Mouse (Mus musculus) spleen, embryonic (tissue): Measurements from ENCODE around the gene Pigc.

Source experiments
- CTCF ChIA-PET: fragments of 350-600 bp; sonication (Branson Sonifier 250); formaldehyde crosslinking; loops from one replicate; lab custom pipeline; 2022; lab: Charles Lee

The Pigc gene

DNA sequence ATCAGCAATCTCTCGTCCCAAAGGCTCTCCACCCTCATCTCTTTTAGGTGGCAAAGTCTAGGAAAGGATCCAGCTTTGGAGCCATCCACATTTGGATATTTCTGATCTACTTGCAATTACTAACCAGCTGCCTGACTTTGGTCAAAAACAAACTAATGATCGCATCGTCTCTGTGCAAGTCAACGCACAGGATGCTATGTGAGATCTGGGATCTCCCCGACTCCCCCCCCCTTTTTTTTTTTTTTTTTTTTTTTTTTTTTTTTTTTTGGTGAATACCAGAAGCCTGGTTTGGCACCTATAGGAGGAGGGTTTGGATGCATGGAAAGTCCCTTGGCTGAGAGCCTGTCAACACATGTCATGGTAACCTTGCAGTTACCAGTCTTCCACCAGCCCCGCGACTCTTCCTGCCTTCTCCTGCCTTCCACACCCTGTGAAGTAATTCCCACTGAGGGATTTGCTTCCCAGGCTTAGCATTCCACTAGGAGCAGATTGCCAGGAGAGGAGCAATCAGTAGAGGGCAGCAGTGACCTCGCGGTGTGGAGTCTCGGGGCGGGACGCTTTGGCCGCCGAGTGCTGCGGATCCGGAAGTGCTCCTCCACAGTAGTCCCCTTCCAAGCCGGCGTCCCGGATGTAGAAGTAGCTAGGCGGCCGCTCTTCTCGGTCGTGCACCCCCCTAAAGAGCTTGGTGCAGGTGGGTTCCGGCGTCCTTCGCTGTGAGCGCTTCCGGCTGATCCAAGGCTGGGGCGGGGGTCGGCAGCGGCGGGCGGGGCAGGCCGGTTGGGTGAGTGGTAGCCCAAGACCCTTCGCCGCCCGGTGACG lies at the start of gene Pigc:
TSS of gene Pigc (plus strand) at position 598 of the 819 bp plus-strand sequence.
- CTCF ChIA-PET, result no interaction called here

DNA sequence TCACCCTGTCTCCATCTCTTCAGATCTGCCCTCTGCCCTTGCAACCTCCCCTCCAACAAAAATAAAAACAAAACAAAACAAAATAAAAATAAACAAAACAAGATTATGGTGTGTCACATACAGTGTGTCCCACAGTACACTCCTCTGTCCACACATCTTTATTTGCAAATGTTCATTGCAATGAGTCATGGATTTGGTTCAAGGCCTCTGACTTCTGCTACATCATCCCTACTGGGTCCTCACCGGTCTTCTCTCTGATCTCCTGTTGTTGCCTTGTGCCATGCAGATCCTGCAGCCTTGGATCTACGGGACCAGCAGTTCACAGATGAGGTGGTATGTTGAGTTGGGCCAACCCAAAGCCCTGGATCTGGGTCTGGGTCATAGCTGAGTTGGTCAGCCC lies 49.4 kb upstream of the Pigc start:
- CTCF ChIA-PET, result no interaction called here

DNA sequence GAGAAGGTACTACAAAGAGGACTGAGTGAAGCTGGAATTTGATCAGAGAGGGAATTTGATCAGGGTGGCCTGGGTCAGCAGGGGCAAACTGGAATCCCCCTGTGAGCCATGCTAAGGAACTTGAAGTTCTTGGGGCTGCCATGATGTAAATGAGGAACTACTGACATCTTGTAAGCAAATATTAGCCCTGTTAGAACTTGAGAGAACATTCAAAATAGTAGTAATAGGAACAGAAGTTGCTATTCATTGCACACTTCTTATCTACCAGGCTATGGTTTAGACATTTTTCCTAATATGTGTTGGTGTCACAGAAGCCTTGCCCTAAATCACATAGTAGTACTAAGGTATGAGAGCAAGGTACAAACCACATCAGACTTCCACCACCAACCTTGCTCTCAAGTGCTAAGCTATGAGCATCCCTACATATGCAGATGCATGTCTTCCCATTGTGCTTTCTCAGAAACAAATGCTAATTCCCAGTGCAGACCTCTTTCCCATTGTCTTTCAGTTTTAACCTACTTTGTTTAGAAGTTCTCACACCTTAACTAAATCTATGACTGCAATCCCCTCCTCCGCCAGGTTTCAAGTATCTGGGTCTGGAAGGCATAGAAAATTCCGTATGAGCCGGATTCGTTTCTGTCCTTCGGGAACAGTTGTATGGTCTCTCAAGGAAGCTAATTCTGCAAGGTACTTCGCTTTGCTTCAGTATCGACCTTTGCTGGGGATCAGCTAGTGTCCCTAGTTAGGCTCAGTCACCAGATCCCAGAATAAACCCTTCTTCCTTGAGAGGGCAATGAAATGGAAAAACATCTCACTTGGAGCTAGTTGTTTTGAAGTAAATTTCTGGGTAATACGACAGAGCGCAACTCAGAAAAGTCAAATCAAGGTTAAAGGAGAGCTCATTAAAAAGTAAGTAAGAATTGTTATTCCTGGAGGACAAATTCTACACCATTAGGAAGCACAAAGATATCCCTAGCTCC lies 48.2 kb upstream of the Pigc start:
- CTCF ChIA-PET, result interaction anchor here (0.6 kb wide), 1 partner anchor 26 kb away, joined by 3 read pairs; no protein-coding TSS in a partner anchor

DNA sequence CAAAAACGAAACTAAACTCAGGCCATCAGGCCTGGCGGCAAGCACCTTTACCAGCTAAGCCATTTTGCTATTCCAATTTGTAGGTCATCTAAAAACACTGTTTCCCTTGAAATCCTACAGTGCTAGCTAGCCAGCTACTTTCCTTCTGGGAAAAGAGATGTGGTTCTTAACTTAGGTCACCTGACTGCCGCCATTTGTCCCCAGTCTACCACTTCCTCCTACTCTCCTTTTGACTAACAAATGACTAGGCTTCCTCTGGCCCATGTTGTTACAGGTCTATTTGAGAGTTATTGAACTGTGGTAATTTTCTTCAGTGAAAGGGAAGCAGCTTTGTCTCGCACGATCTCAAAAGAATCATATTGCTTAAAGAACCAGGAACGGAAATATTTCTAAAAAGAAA lies 47.1 kb upstream of the Pigc start:
- CTCF ChIA-PET, result no interaction called here

DNA sequence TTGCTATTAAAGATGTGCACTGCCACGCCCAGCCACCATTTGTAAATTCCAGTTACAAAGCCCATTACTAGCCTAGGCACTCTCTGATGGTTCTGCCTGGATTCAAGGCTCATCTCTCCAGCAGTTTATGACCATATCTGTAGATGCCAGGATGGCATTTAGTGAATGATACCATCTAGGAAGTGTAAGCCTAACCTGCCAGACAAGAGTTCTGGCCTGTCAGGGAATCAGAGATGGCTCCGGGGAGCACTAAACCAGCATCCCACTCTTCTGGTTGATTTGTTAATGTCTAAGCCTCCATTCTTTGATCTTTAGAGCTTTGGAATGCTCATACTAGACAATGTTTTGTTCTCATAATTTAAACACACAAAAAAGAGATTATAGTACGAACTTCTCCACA lies 44.7 kb upstream of the Pigc start:
- CTCF ChIA-PET, result no interaction called here

DNA sequence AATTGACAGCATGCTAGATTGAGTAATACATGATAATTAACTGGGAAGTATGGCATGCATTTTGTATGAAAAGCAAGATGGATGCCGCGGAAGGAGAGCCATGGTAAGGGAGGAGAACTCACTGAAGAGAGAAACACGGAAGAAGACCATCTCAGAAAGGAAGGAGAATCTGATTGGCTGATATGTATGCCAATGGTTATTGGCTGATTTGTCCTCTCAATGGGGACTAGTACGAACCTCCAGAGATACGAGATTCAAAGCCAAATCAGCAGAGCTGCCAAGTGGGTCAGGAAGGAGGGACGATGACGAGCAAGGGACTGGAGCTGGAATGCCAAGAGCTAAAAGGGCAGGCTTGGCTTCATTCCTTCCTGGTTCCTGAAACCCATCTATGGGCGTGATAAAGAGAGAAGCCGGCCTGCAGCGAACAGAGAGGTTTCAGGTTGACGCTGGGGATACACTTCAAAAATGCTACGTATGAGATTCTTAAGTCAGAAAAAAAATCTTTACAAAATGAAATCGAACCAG lies 43.6 kb upstream of the Pigc start:
- CTCF ChIA-PET, result interaction anchor here (0.5 to 0.7 kb wide), 3 partner anchors 51 to 158 kb away, joined by 3 to 17 read pairs (median 12); no protein-coding TSS in a partner anchor

DNA sequence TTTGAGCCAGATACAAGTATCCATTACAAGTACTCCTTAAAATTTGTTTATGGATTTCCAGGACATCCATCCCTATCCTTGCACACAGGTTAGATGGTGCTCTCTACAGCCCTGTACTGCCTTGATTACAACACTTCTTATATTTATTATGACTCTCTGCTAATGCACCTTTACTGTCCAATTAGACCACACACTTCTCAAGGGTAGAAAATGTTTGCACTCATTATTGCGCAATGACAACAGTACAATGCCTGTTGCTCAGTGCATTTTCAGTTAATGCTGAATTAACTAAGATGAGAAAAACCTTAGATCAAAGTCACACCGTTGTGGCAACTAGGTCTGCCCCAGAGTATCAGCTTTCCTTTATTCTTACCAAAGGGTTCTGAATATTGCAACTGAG lies 41.0 kb upstream of the Pigc start:
- CTCF ChIA-PET, result interaction anchor here (0.5 kb wide), 1 partner anchor 194 kb away, joined by 3 read pairs; no protein-coding TSS in a partner anchor

DNA sequence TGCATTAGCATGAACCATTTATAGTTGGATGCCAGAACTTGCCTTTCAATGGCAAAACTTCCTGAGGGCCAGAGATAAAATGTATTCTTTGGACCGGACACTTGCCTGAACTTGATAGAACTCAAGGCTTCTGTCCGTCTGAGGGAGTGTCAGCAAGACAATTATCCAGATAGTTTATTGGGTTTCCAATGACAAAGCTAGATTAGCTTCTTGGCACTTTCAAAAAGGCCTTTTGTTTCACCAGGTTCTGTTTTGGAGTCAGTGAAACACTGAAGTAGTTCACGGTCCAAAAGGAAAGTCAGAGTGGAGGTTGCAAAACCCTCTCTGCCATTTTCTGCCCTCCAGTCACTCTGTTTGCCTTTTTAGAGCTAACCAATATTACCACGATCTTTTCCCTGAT lies 37.7 kb upstream of the Pigc start:
- CTCF ChIA-PET, result no interaction called here

DNA sequence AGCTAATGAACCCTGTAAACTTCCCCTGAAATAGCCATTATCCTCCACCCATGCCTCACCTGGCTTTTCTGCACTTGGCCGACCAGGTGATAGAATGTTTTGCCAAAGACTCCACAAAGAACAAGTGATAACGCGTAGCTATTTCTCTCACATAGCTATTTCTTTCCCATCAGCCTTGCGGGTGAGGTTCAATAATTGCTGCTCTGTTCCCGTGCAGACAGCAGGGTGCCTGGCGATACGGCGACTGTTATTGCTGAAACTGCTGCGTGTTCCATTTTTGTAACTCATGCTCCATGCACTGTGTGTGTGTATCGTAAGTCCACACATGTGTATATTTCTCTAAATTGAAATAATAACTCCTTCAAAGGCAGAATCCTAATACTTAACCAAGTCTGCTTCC lies 37.2 kb upstream of the Pigc start:
- CTCF ChIA-PET, result no interaction called here

DNA sequence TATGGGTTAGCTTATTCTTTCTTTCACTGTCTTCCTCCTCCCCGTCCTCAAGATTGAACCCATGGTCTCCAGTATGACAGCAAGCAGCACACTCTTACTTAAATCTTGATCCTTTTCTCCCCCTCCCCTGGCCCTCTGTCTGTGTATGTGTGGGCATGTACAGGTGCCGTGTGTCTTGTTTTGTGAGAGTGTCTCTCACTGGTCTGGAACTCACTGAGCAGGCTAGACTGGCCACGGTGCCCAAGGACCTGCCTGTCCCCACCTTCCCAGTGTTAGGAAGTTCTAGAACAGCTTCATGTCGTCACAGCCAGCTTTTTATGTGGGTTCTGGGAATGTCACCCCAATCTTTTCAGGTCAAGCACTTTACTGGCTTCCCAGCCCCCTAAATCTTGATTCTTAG lies 36.7 kb upstream of the Pigc start:
- CTCF ChIA-PET, result no interaction called here

DNA sequence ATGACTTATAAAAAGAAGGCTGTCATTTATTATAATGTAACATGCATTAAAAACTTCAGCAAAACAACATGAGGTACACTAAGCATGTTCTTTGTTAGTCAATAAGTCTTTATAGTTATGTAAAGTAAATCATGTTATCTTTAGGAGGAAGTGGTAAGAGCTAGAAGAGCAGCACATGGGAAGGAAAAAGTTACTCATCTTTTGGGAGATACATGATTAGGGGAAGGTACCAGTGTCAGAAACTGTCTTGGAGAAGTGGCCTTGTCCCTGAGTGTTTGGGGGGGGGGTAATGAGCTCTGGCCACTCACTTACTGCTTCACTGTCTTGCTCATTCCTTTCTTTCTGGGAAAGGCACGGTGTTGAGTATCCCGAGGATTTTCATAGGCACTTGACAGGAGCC lies 26.9 kb upstream of the Pigc start:
- CTCF ChIA-PET, result no interaction called here

DNA sequence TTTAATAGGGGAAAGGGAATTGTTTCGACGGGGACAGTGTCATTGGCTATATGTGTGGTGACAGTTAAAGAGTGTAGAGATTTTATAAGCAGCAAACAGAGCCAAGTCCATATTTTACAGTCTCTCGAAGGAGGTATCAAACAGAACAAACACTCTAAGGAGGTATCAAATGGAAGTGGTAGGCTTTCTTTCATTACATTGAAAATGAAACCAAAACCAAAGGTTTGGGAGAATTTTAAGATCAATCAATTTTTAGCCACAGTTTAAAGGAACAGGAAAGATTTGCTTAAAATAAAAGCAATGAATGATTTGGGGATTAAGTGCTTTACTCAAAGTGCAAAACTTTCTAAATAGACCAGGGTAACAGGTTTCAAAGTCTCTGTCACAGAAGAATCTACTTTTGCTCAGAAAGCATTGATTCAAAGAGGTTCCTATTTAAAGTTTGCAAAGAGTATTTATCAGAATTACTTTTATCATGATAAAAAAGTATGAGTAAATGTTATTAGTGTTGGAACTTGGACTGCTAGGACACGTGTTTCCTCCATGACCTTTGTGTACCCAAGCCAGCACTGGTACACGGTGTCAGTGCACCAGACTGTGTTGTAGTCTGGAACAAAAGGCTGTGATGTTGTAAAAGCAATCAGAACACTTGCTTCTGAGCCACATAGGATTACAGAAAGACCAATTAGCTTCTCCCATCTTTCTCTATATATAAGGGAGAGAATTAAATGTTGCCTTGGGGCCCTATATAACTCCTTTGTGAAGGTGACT lies 17.8 kb upstream of the Pigc start:
- CTCF ChIA-PET, result no interaction called here

DNA sequence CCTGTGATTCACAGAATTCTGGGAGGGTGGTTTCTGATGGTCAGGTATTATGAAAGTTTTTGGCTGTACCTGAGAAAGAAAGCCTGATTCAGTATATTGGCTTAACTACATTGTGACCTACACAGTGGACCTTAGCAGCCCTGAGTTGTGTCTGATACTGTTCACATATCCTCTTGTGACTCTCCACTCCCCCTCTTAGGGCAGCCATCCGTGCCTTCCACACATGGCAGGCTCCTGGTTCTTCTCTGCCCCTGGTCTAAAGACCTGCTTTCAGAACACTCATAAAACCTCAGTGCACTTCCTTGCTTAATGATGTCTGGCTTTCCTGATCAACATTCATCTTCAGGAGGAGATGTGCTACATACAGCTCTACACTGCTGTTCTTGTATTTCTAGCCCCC lies 16.4 kb upstream of the Pigc start:
- CTCF ChIA-PET, result no interaction called here

DNA sequence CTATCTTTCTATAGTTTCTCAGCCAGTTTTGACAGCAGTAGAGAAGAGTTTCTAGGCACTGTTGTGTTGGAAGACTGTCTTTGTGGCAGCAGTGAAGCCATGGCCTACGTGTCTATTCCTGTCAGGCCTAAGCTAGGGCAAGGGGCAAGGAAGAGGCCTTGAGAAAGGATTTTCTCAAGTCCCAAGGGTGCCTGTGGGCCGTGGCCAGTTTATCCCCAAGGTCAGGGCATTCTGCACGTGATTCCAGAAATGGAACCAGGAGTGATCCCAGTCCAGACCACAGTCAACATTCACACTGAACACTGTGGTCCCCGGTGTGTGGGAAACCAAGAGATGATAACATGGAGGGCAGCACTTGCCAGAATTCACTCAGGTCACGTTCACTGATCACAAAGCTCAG lies 13.1 kb upstream of the Pigc start:
- CTCF ChIA-PET, result interaction anchor here (0.5 kb wide), 1 partner anchor 20 kb away, joined by 3 read pairs; no protein-coding TSS in a partner anchor

DNA sequence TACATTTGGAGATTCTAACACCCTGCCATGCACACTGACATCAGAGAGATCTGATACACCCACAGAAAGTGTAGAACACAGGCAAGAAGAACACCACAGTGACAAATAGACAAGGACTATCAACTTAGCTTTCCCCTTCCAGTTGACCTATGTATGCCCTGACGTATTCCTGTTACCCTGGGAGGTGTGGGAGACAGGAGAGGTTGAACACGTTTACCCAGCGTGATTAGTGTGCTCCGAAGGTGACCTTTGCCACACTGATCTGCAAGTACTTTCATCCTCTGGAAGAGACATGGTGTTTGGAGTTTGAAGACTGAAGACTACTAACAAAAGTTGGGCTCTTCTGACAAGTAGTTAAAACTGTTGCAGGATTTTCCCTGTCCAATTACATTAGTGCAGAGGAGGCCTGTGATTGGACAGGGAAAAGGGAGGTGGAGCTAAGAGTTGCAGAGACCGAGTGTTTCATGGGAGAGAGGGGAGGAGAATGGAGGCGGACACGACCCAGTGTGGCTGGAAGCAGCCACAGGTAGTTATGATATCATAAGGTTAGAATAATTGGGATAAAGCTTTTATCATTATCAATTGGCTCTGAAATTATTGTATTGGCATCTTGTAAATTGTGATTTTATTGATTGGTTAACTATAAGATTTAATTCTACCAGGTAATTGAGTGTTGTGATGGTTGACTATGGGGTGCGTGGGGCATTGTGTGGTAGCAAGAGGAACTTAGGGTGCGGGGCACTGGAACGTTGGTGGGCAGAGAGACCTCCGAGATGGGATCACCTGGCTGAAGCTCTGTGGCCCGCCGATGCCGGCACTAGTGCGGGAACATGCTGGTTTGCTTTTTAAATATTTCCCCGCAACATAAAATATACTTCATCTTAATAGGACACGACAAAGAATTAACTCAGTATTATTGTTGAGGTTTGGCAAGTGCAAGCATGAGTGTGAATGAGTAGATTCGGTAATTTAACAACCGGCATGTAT lies 10.7 kb upstream of the Pigc start:
- CTCF ChIA-PET, result no interaction called here

DNA sequence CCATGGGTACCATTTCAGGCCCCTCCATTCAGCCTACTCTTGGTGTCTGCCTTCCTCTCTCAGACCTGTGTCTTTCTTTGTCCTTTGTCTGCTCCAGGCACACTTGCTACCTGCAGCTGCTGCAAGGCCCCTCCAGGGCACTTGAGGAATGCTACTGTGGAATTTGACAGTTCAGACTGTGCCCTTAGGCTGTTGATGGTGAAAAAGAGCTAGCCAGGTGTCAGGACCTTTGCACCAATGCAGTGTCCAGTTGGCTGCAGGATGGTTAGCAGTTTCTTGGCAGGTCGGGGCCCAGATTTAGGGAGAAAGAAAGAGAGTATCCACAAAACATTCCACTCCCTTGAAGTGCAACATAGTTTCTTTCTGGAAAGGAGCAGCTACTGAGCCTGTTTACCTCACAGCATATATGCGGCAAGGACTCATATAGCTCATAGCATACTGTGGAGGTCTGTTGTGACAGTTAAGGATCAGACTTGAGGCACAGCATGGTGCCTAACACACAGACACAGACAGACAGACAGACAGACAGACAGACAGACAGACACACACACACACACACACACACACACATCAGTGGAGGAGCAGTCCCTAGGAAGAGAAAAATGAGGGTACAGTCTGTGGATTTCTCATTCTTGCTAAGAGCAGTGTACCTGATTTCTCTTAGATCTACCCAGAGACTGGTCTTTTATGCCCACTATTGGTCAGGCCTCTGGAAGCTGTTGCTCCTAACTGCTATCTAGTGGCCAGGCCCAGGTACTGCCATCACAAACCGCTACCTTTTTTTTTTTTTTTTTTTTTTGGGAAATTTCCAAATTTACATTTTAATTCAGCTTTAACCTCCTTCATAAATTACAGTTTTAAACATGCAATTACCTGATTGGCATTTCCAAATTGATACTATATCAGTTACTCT lies 6.3 kb upstream of the Pigc start:
- CTCF ChIA-PET, result interaction anchor here (0.6 to 1.2 kb wide), 6 partner anchors 11 to 1784 kb away, joined by 4 to 19 read pairs (median 4); no protein-coding TSS in a partner anchor

DNA sequence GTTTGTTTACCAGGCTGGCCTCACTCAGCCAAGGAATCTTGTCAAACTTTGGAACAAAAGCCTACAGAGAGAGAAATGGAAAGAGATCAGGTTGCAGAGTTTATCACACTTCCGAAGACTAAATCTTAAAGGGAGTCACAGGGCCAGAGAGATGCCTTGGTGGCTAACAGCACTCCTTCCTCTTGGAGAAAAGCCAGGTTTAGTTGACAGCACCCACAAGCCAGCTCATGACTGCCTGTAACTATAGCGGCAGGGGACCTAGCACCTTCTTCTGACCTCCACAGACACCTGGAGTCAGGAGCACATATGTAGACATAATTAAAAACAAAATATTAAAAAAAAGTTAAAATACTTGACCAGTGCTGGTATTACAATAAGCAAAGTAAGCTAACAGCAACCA lies 1.1 kb upstream of the Pigc start:
- CTCF ChIA-PET, result interaction anchor here (0.7 kb wide), 1 partner anchor 1245 kb away, joined by 4 read pairs; no protein-coding TSS in a partner anchor

DNA sequence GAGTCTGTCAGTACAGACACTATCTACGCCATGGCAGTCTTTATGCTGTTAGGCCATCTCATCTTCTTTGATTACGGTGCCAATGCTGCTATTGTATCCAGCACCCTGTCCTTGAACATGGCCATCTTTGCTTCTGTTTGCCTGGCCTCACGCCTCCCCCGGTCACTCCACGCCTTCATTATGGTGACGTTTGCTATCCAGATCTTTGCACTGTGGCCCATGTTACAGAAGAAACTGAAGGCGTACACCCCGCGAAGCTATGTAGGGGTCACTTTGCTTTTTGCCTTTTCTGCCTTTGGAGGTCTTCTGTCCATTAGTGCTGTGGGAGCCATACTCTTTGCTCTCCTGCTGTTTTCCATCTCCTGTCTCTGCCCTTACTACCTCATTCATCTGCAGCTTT lies 1.9 kb downstream of the Pigc start:
- CTCF ChIA-PET, result no interaction called here

DNA sequence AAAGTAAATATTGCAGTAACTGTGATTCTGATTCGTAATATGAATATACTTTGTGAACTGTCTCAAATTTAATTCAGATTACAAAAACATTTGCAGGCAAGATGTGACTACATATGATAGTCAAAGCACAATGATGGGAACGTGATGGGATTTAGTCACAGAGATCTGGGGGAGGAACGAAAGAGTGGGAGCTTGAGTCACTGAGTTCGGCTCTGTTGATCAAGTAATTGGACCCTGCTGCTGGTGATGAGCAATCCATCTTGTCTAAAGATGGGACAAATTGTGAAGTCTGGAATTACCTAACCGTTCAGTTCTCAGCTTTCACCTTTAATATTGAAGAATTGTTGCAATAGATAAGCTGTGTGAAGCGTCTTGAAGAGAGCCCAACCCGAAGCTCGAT lies 3.2 kb downstream of the Pigc start:
- CTCF ChIA-PET, result no interaction called here
